Mouse (Mus musculus): ENCODE measurements at regions not wholly inside any gene's neighbourhood (a gene's known extent, or its start where the extent isn't known, plus 50 kb on each side); places are given as distances from the start of the nearest gene placed in this dataset.
A peak's percentile ranks its signal among the peaks of the same experiment; 100 is the strongest.

- intact Hi-C loops (cut with DNase I) = no loop called here
- DNase-seq = no peak
Observed at GRCm38 (mm10) chr4:91180241-91181096, 220.1 kb downstream of the Elavl2 start.

GRCm38 (mm10) chr4:91164280-91165121 lies 236.1 kb downstream of the Elavl2 start:
- DNase-seq = no peak
- intact Hi-C loops (cut with DNase I) = no loop called here

GRCm38 (mm10) chr4:91157047-91157446 lies 243.5 kb downstream of the Elavl2 start:
- intact Hi-C loops (cut with DNase I) = no loop called here
- peak; percentile 43 to 44 for DNase-seq

- DNase-seq = no peak
- intact Hi-C loops (cut with DNase I) = no loop called here
Observed at GRCm38 (mm10) chr4:91144666-91145065, 255.9 kb downstream of the Elavl2 start.

- intact Hi-C loops (cut with DNase I) = no loop called here
- no peak for DNase-seq
Observed at GRCm38 (mm10) chr4:91143906-91144305, 256.7 kb downstream of the Elavl2 start.

- intact Hi-C loops (cut with DNase I) = no loop called here
- DNase-seq = no peak
Observed at GRCm38 (mm10) chr4:91135327-91135726, 265.3 kb downstream of the Elavl2 start.

- intact Hi-C loops (cut with DNase I) = no loop called here
- DNase-seq = no peak
Observed at GRCm38 (mm10) chr4:91132266-91132665, 268.3 kb downstream of the Elavl2 start.

GRCm38 (mm10) chr4:91120277-91120676 lies 280.3 kb downstream of the Elavl2 start:
- intact Hi-C loops (cut with DNase I) = no loop called here
- no peak for DNase-seq

- DNase-seq = no peak
- intact Hi-C loops (cut with DNase I) = no loop called here
Observed at GRCm38 (mm10) chr4:91116807-91117609, 283.6 kb downstream of the Elavl2 start.

- DNase-seq = no peak
- intact Hi-C loops (cut with DNase I) = no loop called here
Observed at GRCm38 (mm10) chr4:91111684-91112681, 288.6 kb downstream of the Elavl2 start.

- intact Hi-C loops (cut with DNase I) = no loop called here
- DNase-seq = no peak
Observed at GRCm38 (mm10) chr4:91096086-91096485, 304.5 kb downstream of the Elavl2 start.

GRCm38 (mm10) chr4:91094382-91094781 lies 306.2 kb downstream of the Elavl2 start:
- DNase-seq = no peak
- intact Hi-C loops (cut with DNase I) = no loop called here

- intact Hi-C loops (cut with DNase I) = no loop called here
- no peak for DNase-seq
Observed at GRCm38 (mm10) chr4:91093885-91094284, 306.7 kb downstream of the Elavl2 start.

- no peak for DNase-seq
- intact Hi-C loops (cut with DNase I) = no loop called here
Observed at GRCm38 (mm10) chr4:91092323-91092722, 308.3 kb downstream of the Elavl2 start.

GRCm38 (mm10) chr4:91091910-91092309 lies 308.7 kb downstream of the Elavl2 start:
- intact Hi-C loops (cut with DNase I) = no loop called here
- DNase-seq = no peak

GRCm38 (mm10) chr4:91083950-91084349 lies 316.6 kb downstream of the Elavl2 start:
- intact Hi-C loops (cut with DNase I) = loop anchor here (10.0 kb wide), 1 partner anchor 301 kb away; no protein-coding TSS in a partner anchor
- DNase-seq = no peak

GRCm38 (mm10) chr4:91081447-91081846 lies 319.1 kb downstream of the Elavl2 start:
- intact Hi-C loops (cut with DNase I) = loop anchor here (10.0 kb wide), 1 partner anchor 303 kb away; no protein-coding TSS in a partner anchor

GRCm38 (mm10) chr4:91080620-91081441 lies 319.8 kb downstream of the Elavl2 start:
- no peak for DNase-seq
- intact Hi-C loops (cut with DNase I) = loop anchor here (10.0 kb wide), 1 partner anchor 304 kb away; no protein-coding TSS in a partner anchor

More at GRCm38 (mm10) chr4:91081447-91081846, 319.1 kb downstream of the Elavl2 start:
- no peak for DNase-seq
